Comparison of ENCODE assay signal across 8 mouse cellular contexts in genomic region chr7:6343501-6344071, GRCm38 (mm10). TPM values are rescaled to one million over a fixed set of nuclear protein-coding genes. Genes with fewer than 3 reads are reported as not detected.
DNase-seq lines count a peak whose midpoint lies in the region; TF ChIP-seq lines count a peak whose summit lies in the region.

Gene Gm3854 (plus strand): TSS chr7:6343759.

- peak within 1 kb of the TSS; percentile 88 for H3K27ac ChIP-seq in cortical plate, adult 2 months (ENCODE audit: insufficient read depth, low read length)
- peak within 1 kb of the TSS; percentile 96 for H3K27ac ChIP-seq in left cerebral cortex, adult 2 months

- intact Hi-C loops in left cerebral cortex, adult 2 months (cut with DNase I), result loop anchor here (1.0 kb wide), 1 partner anchor 12 kb away; the partner anchor contains the start of gene Zfp583

- DNase-seq in adrenal gland, adult 2 months, result peak; percentile 71
- peak; percentile 17 for DNase-seq in gastrocnemius, postnatal 10 days
- peak; percentile 11 for DNase-seq in induced T-regulatory cell, adult 2 months (ENCODE audit: low read depth)
- peak; percentile 75 to 81 for DNase-seq in left cerebral cortex, adult 2 months (ENCODE audit: extremely low spot score in 1 of 2, low spot score in 2 of 2)
- DNase-seq in lung, postnatal 4 days, result peak; percentile 25 to 43
- DNase-seq in right cerebral cortex, adult 18-20 months, result peak; percentile 86
- DNase-seq in spleen, postnatal 10 days (ENCODE audit: low spot score in 2 of 2), result no peak

- no peaks in the 10 kb centered on the region for H3K4me1 ChIP-seq in cortical plate, adult 2 months (ENCODE audit: control insufficient read depth, insufficient read depth, low read length)

- peak within 1 kb of the TSS; percentile 49 for H3K4me3 ChIP-seq in cortical plate, adult 2 months (ENCODE audit: insufficient read depth, low read length)
- H3K4me3 ChIP-seq in left cerebral cortex, adult 2 months, result peak within 1 kb of the TSS; percentile 77

- peak; percentile 55 for TF ChIP-seq POLR2A in cortical plate, adult 2 months (IDR thresholded peaks at IDR 0.05; ENCODE audit: extremely low read depth, insufficient read depth, low read length)

- no peak for TF ChIP-seq CTCF in cortical plate, adult 2 months (IDR thresholded peaks at IDR 0.05; ENCODE audit: extremely low read depth, insufficient read depth, low read length)
- no peak; the same call in 1 of the 2 replicates for TF ChIP-seq CTCF in left cerebral cortex, adult 2 months (IDR thresholded peaks at IDR 0.05)

RNA-seq across cellular contexts. Expression of gene Gm3854, which starts in this region (rescaled TPM):
- total RNA-seq in adrenal gland, adult 2 months (2021), result 1 to 10 TPM in 1 of 2 experiments, under 1 TPM in 1; 0.58 to 1.0 TPM
- 0.06 TPM in 1 of 2 replicates, not detected in the other for polyA plus RNA-seq in adrenal gland, adult 2 months (2012; rRNA removed)
- polyA plus RNA-seq in cortical plate, adult 2 months (2012; rRNA removed), result 3.4 and 4.2 TPM in 2 replicates
- total RNA-seq in gastrocnemius, postnatal 10 days (2021), result under 1 TPM; 0.12 to 0.14 TPM
- total RNA-seq in left cerebral cortex, adult 2 months (2021), result 1 to 10 TPM; 6.0 to 6.8 TPM

Comparison
In these comparisons a context has a peak if more than half of its experiments do, and no peak if none do; other contexts are left out.
1. Peak in DNase-seq in gastrocnemius, postnatal 10 days; RNA of the gene not detected or under 1 TPM.
2. DNase-seq: peak in adrenal gland, adult 2 months (single experiment), induced T-regulatory cell, adult 2 months (single experiment), left cerebral cortex, adult 2 months (2 of 2), lung, postnatal 4 days (2 of 2) and right cerebral cortex, adult 18-20 months (single experiment); none in spleen, postnatal 10 days (0 of 2).